Mouse (Mus musculus) heart, embryonic 10.5 days (tissue): ENCODE results near the gene Adamts9. TPM values are rescaled to one million over a fixed set of nuclear protein-coding genes. Genes with fewer than 3 reads are reported as not detected.

Source experiments
- DNase-seq: peaks from one replicate; pipeline ENCODE4 v3.0.0-alpha.2; 2017; ENCODE audit warnings: low spot score
- H3K27ac ChIP-seq: fragments of 300-500 bp; sonication (generic); 2 replicates; pipeline ENCODE4 v1.5.1; 2016; ENCODE audit warnings: mild to moderate bottlenecking
- H3K27me3 ChIP-seq: fragments of 300-500 bp; sonication (generic); 2 replicates; pipeline ENCODE4 v1.6.1; 2016; ENCODE audit warnings: mild to moderate bottlenecking; ENCODE audit not compliant: poor library complexity, insufficient read depth, severe bottlenecking
- H3K36me3 ChIP-seq: fragments of 300-500 bp; sonication (generic); 2 replicates; pipeline ENCODE4 v1.6.1; 2016; ENCODE audit warnings: mild to moderate bottlenecking, moderate library complexity
- H3K4me1 ChIP-seq: fragments of 300-500 bp; sonication (generic); 2 replicates; pipeline ENCODE4 v1.6.1; 2016; ENCODE audit warnings: mild to moderate bottlenecking
- H3K4me3 ChIP-seq: fragments of 300-500 bp; sonication (generic); 2 replicates; pipeline ENCODE4 v1.5.1; 2016; ENCODE audit warnings: mild to moderate bottlenecking, moderate library complexity
- H3K9me3 ChIP-seq: fragments of 300-500 bp; sonication (generic); 2 replicates; pipeline ENCODE4 v1.6.1; 2016; ENCODE audit warnings: mild to moderate bottlenecking, moderate library complexity
- WGBS: fragments of 180-500 bp; shearing (Covaris S2); methylation state at CpG from one replicate; pipeline ENCODE4 v1.1.7; 2016; 5-methylcytosine and 5-hydroxymethylcytosine counted together
- polyA plus RNA-seq: library from polyadenylated mRNA; unstranded; fragments of >200 nt; fragmentation: Nextera tagmentation; extraction: Ambion mirVana; gene quantifications from 2 replicates; pipeline ENCODE4 v1.2.1, GENCODE M21; 2016

The Adamts9 gene
- polyA plus RNA-seq, 1 experiment from 2014 or later: 9.7 TPM

DNA sequence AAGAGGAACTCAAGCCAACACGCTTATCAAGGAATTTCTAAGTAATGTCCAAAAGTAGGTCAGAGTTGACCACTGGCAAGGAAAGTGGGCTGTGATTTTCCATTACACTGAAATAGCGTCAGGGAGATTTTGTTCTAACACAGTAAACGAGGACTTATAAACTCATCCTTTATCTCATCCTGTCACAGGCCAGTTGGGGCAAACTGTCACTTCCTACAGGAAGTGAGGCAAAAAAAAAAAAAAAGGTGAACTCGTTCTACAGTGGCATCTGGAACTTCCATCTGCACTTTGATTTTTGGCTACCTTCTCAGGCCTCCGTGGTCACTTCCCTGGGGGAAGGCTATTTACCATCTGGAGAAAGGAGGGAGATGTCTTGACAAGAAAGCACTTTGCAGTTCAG is 68.4 kb downstream of the Adamts9 start:
- H3K4me1 ChIP-seq: peaks cover 17% of the 10 kb centered on the region
- no peak overlapping the region for H3K4me3 ChIP-seq
- no peak overlapping the region for H3K27ac ChIP-seq
- peaks cover 60% of the 10 kb centered on the region for H3K36me3 ChIP-seq
- no peaks in the 10 kb centered on the region for H3K9me3 ChIP-seq
- WGBS: 47% methylated on average over 5 of the region's 5 CpGs
- DNase-seq: no peak
- H3K27me3 ChIP-seq: no peaks in the 10 kb centered on the region

DNA sequence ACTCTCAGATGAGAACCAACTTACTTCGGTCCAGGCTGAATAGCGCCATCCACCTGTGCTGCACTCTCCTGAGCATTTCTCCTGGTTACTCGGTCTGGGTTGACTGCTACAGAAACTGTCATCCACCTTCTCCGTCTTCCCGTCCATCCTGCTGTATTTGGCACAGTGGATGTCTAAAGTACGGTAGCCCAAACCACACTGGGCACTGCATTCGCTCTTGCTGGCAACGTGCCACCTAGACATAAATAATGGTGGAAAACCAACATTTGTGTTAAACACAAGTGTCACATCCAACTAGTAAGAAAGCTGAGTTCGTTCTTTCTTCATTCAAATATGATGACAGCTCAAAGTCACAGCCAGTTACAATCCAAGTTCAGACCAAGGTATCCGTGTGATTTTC is 70.5 kb downstream of the Adamts9 start:
- no peak overlapping the region for H3K27ac ChIP-seq
- H3K36me3 ChIP-seq: peaks cover 42% of the 10 kb centered on the region
- DNase-seq: no peak
- no peak overlapping the region for H3K4me3 ChIP-seq
- H3K27me3 ChIP-seq: no peaks in the 10 kb centered on the region
- H3K9me3 ChIP-seq: no peaks in the 10 kb centered on the region
- 92% methylated on average over 10 of the region's 10 CpGs for WGBS
- H3K4me1 ChIP-seq: peaks cover 32% of the 10 kb centered on the region

DNA sequence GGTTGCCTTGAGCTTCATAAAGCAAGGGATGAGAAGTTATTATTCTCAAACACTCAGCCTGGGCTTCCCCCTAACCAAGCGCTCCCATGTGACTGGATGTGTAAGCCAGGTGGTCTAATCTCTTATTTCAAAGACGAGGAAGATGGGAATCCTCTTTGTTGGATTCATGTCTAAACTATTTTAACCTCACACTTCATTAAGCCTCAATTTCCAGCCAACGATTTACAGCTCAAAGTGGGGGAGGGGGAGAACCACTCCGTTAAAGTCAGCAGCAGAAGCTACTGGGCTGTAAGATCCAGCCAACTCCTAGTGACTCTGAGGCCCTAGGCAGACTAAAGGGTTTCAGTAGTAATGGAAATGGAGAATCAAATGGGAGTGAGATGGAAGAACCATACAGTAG is 71.5 kb downstream of the Adamts9 start:
- no peaks in the 10 kb centered on the region for H3K27me3 ChIP-seq
- WGBS: 76% methylated on average over 4 of the region's 4 CpGs
- no peak for DNase-seq

DNA sequence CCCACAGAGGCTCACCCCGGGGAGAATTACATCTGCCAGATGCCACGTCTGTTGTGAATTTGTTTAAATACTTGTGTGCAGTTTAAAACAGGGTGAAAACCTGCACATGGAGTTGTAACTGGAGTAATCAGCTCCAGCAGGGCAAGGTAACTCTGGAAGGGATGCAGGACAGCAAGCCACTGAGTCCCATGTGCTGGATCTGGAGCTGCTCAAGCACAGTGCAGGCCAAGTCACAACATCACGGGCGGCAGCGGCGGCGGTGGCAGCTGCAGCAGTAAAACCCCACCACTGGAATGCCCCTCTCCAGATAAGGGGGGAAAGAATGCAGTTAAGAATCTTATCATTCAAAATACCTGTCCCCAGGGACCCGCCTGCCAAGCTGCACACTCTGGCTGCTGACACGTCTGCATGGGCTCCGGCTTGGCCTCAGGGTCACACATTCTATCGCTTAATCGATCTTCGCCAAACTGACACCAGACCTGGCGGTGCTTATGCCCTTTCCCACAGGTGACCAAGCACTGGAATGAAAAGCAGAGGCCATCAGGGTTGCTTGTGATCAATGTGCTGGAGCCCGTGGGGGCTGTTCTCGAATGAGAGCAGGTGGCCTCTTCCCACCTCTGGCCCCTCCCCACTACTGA is 73.6 kb downstream of the Adamts9 start:
- no peaks in the 10 kb centered on the region for H3K27me3 ChIP-seq
- peak overlapping the region; percentile 25 for H3K4me3 ChIP-seq
- 26% methylated on average over 16 of the region's 16 CpGs for WGBS
- H3K36me3 ChIP-seq: peaks cover 27% of the 10 kb centered on the region
- no peak for DNase-seq
- no peaks in the 10 kb centered on the region for H3K9me3 ChIP-seq
- peak overlapping the region; percentile 93 for H3K27ac ChIP-seq
- peaks cover 25% of the 10 kb centered on the region for H3K4me1 ChIP-seq

More for the DNA sequence above, 71.5 kb downstream of the Adamts9 start:
- H3K36me3 ChIP-seq: peaks cover 35% of the 10 kb centered on the region
- no peaks in the 10 kb centered on the region for H3K9me3 ChIP-seq
- H3K4me3 ChIP-seq: no peak overlapping the region
- H3K4me1 ChIP-seq: peaks cover 32% of the 10 kb centered on the region
- no peak overlapping the region for H3K27ac ChIP-seq

DNA sequence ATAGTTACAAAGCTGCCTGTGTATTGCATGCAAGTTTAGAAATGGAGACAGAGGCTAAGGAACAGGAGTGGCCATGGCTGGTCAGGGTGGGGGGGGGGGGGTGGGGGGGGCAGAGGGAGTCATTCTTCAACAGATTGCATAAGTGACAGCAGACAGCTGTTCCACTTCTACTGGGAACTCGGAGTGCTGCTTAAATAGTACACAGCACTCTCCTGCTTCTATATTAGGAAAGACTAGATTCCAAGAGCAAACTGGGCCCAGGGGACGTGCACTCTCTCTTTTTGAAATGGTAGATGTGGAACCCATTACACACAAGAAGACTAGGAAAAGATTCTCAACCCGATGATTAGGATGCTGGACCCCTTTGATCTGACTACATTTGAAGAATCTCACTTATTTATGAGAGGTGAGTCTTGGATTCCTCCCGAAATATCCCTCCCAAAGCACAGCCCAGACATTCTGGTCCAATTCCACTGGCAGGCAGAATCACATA is 74.2 kb downstream of the Adamts9 start, which contains the start of gene Gm15737:
Gene Gm15737 (plus strand): TSS at position 269 of the 493 bp plus-strand sequence.
- peak within 1 kb of the TSS; percentile 25 for H3K4me3 ChIP-seq
- peaks cover 30% of the 10 kb centered on the region for H3K36me3 ChIP-seq

DNA sequence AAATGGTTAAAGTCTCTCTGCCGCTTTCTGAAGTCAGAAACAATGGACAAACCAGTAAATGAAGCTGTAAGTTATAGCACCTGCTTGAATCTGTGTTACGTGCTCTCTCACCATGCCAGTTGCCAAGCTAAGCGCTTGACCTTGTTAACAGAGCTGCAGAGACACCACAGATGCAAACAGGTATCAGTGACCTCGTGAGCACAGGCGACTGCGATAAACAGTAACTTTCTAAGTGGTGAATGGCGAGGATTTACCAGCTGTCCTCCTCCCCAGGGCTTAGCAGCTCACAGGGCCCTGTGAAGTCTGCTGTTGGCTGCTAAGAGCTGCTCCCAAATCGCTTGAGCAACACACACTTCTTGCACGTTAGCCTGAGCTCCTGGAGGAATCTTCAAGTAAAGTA is 80.7 kb downstream of the Adamts9 start:
- WGBS: 48% methylated on average over 9 of the region's 9 CpGs
- peaks cover 32% of the 10 kb centered on the region for H3K36me3 ChIP-seq
- peak overlapping the region; percentile 70; the same call in 1 of the 2 replicates for H3K27ac ChIP-seq
- peaks cover 30% of the 10 kb centered on the region for H3K4me1 ChIP-seq
- H3K27me3 ChIP-seq: no peaks in the 10 kb centered on the region
- H3K4me3 ChIP-seq: no peak overlapping the region
- no peaks in the 10 kb centered on the region for H3K9me3 ChIP-seq
- DNase-seq: no peak

More for the DNA sequence above, 74.2 kb downstream of the Adamts9 start, which contains the start of gene Gm15737:
- DNase-seq: peak; percentile 81
- 22% methylated on average over 4 of the region's 4 CpGs for WGBS
- Histone ChIP-seq H3K9me3 (no peaks in the 10 kb centered on the region), H3K4me1 (peaks cover 25% of the 10 kb centered on the region), H3K27ac (peak within 1 kb of the TSS; percentile 93), H3K27me3 (no peaks in the 10 kb centered on the region)

DNA sequence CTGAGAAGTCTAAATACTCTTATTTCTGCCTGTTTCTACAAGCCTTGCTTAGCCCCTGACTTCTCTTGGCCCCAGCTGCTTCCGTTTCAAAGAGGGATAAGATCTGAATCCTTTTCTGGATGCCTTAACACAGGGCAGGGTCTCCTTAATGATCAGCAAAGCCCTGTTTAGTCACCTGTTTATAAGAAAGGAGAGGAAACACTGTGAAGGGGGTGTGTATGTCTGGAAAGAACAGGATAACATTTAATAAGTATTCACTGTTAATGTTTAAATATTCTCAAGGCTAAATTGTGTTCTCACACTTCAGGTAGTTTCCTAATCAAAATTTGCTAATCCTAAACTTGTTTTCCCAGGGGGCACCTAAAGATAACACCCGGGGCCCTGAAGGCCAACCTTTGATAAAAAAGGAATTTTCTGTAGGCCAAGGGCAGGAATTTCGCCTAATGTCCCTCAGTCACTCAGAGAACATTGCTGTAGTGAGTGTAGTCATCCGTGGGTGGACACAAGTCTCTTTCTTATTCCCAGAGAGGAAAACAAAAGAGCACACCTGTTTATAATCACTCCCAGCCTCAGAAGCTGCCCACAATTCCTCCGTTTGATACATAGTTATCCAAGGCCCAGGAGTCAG is 82.9 kb downstream of the Adamts9 start:
- no peak for DNase-seq
- H3K9me3 ChIP-seq: no peaks in the 10 kb centered on the region
- no peaks in the 10 kb centered on the region for H3K27me3 ChIP-seq
- H3K4me3 ChIP-seq: no peak overlapping the region
- peak overlapping the region; percentile 23; the same call in 1 of the 2 replicates for H3K27ac ChIP-seq
- H3K4me1 ChIP-seq: peaks cover 38% of the 10 kb centered on the region
- 35% methylated on average over 5 of the region's 5 CpGs for WGBS
- H3K36me3 ChIP-seq: peaks cover 36% of the 10 kb centered on the region

DNA sequence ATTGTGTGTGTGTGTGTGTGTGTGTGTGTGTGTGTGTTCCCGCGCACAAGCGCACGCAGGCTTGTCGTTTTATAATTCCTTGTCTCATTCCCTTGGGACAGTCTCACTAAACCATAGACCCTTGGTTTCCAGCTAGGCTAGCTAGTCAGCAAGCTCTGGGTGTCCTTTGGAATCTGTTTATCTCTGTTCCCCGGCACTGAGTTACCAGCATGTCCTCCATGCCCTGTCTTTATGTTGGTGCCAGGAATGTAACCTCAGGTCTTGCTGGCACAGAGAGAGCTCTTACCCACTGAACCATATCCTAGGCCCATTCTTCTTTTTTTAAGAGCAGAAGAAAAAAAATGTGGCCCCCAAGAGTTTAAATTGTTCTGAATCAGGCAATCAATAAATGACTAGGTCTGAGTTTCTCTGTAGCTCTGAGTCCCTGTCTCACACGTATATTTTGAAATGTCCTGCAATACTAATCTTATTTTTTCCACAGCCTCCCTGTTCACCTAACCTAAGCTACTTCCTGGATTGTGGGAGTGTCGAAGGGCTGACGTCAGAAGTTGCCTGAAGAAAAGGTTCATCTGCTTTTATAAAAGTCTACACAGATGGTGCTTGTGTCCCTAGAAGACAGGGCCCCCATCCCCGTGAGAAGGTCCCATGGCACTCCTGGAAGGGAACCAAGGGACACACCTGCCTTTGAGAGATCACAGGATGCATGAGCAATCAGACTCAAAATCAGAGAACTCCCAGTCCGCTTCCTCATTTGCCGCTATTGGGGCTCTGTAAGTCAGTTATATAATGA is 84.4 kb downstream of the Adamts9 start:
- H3K36me3 ChIP-seq: peaks cover 36% of the 10 kb centered on the region
- no peak for DNase-seq
- no peak overlapping the region for H3K27ac ChIP-seq
- no peaks in the 10 kb centered on the region for H3K9me3 ChIP-seq
- no peaks in the 10 kb centered on the region for H3K27me3 ChIP-seq
- no peak overlapping the region for H3K4me3 ChIP-seq
- H3K4me1 ChIP-seq: peaks cover 52% of the 10 kb centered on the region
- 82% methylated on average over 12 of the region's 12 CpGs for WGBS

DNA sequence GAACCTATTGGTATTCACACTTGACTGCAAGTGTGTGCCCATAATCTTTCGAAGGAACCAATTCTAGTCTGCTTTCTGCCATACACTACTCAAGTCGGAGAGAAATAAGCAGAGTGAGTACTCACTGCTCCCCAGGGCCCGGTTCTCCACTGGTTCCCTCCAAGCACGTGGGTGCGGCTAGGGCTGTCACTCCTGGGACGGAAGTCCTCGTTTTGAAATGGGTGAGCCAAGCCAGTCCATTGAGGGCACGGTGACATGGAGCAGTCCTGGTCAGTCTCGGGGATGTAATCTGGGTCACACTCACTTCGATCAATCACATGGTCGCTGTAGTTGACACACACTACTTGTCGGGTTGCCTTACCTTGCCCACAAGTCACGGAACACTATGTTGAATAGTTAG is 85.5 kb downstream of the Adamts9 start:
- Histone ChIP-seq H3K36me3 (peaks cover 41% of the 10 kb centered on the region), H3K9me3 (no peaks in the 10 kb centered on the region), H3K27me3 (no peaks in the 10 kb centered on the region), H3K4me3 (no peak overlapping the region), H3K4me1 (peaks cover 48% of the 10 kb centered on the region), H3K27ac (no peak overlapping the region)
- WGBS: 87% methylated on average over 13 of the region's 13 CpGs
- DNase-seq: no peak

DNA sequence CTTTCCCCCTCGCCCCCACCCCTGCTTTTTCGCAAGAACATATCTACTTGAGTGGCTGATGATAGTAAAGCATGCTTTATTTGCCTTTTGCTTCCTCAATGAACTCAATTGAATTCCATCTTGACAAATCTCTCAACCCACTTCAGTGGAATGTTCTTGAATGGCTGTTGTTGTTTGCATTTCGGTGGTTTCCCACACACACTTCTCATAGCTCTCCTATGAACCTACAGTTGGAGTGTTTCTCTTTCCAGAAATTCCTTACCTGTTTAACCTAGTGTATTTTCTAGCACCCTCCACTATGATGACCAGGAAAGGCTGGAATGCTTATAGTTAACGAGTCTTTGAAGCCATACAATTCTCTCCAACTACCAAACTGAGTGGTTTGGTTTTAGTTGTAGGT is 88.4 kb downstream of the Adamts9 start:
- Histone ChIP-seq H3K27me3 (no peaks in the 10 kb centered on the region), H3K9me3 (no peaks in the 10 kb centered on the region), H3K27ac (peak overlapping the region; percentile 29; the same call in 1 of the 2 replicates), H3K36me3 (peaks cover 46% of the 10 kb centered on the region), H3K4me1 (peaks cover 47% of the 10 kb centered on the region), H3K4me3 (no peak overlapping the region)
- WGBS: 70% methylated on average over 4 of the region's 4 CpGs
- no peak for DNase-seq

DNA sequence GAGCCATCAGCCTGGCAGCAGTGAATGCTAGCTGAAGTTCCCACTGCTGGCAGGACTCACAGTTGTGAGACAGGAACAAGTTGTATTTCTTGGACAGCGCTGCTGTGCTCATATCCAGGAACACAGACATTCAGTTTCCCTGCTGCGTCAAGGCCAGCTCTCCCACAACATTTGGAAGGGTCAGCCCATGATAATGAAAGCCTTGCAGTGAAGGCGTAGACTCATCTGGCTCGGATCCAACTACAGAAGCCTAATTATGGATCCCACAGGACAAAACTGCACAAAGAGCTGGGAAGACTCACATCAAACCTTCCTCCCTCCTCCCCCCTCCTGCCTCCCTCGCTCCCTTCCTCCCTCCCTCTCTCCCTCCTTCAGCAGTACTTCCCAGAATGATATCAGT is 93.0 kb downstream of the Adamts9 start:
- Histone ChIP-seq H3K4me1 (peaks cover 46% of the 10 kb centered on the region), H3K27me3 (no peaks in the 10 kb centered on the region), H3K4me3 (no peak overlapping the region), H3K36me3 (peaks cover 36% of the 10 kb centered on the region), H3K27ac (peak overlapping the region; percentile 74; the same call in 1 of the 2 replicates), H3K9me3 (no peaks in the 10 kb centered on the region)
- 23% methylated on average over 5 of the region's 5 CpGs for WGBS
- peak; percentile 82 for DNase-seq

DNA sequence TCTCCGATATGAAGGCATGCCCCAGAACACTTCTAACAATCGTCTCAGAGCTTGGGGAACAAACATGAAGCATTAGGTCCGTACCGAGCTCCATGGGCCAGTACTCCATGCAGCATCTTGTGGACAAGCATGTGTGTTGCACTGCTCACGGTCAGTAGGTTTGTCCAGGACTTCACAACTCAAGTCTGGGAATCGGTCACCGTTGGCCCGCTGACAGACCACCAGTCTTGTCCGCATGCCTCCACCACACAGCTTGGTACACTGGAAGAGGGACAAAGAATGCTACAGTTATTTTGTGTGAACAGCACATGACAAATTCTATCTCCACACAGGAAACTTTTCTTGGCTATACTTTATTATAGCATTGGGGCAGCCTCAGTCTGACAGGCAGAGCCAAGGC is 94.1 kb downstream of the Adamts9 start:
- H3K36me3 ChIP-seq: peaks cover 33% of the 10 kb centered on the region
- peaks cover 40% of the 10 kb centered on the region for H3K4me1 ChIP-seq
- DNase-seq: no peak
- H3K9me3 ChIP-seq: no peaks in the 10 kb centered on the region
- no peak overlapping the region; the same call in 1 of the 2 replicates for H3K27ac ChIP-seq
- H3K27me3 ChIP-seq: no peaks in the 10 kb centered on the region
- 88% methylated on average over 9 of the region's 9 CpGs for WGBS
- no peak overlapping the region for H3K4me3 ChIP-seq

DNA sequence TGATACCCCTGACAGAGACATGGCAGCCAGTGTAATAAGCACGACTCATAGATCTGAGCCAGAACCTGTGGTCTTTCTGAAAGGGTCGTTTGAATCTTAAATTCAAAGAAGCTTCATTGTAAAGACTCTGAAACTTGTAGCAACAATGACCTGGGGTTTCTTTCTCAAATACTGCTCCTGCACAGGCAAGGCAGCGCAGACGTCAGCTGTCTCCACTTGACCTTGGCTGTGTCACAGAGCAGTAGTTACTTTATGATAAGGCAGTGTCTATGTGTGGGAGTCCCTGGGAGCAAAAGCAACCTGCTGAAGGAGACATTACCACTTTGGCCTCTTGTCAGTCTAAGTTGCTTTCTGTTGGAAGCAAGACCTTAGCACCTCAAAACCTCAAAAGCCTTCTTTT is 96.7 kb downstream of the Adamts9 start:
- H3K27me3 ChIP-seq: no peaks in the 10 kb centered on the region
- no peak overlapping the region for H3K4me3 ChIP-seq
- peaks cover 17% of the 10 kb centered on the region for H3K36me3 ChIP-seq
- H3K27ac ChIP-seq: peak overlapping the region; percentile 70; the same call in 1 of the 2 replicates
- H3K9me3 ChIP-seq: no peaks in the 10 kb centered on the region
- H3K4me1 ChIP-seq: peaks cover 43% of the 10 kb centered on the region
- 45% methylated on average over 4 of the region's 4 CpGs for WGBS
- DNase-seq: no peak
